Mouse (Mus musculus) megakaryocyte, adult 5-6 weeks (primary cell): ENCODE results near the gene 1700029I15Rik. TPM values are rescaled to one million over a fixed set of nuclear protein-coding genes. Genes with fewer than 3 reads are reported as not detected.

Source experiments
- ATAC-seq: 2 replicates; pipeline ENCODE4 v1.8.0; 2016; ENCODE audit warnings: mild to moderate bottlenecking, inconsistent platforms; ENCODE audit not compliant: poor library complexity, severe bottlenecking
- total RNA-seq, 2 experiments: library from RNA; stranded (forward) in 1 of 2; stranded (reverse) in 1 of 2; fragments of 153-499, 151-499 nt in 1 of 2; fragments of 221-1000, 200-1000 nt in 1 of 2; gene quantifications; 2 replicates each; pipeline versions ENCODE4 v1.2.3 to v1.2.4; 2015 to 2017

1700029I15Rik gene
- total RNA-seq, 2 experiments from 2014 or later = 3.1 to 3.5 TPM

DNA sequence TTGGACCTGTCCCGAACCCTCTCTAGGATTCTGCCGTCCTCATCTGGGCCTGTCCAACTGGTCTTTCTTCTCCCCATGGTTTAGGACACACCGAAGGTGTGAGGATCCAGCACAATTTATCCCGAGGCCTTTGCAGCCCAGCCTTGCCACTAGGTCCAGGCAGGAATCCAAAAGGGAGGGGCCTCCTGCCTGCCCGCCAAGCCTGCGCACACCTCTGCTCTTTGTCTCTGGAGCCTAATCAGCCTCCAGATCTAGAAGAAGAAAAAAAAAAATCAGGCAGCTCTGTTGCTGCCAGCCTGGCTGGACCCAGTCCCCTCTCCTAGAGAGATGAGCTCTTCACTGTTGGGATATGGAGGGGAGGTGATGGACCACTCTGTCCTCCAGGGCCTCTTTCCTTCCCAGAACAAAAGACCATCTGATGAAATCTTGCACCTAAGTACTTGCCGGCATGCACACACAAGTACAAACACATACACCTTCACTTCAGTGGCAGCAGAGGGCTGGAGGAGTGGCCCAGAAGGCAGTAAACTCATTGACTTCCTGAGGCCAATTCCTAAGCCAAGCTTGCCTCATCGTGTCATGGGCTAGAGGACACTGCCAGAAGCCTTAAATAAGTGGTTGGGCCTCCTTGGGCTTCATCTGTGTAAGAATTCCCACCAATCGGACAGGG, 9.4 kb upstream of the 1700029I15Rik start:
- no peak for ATAC-seq

DNA sequence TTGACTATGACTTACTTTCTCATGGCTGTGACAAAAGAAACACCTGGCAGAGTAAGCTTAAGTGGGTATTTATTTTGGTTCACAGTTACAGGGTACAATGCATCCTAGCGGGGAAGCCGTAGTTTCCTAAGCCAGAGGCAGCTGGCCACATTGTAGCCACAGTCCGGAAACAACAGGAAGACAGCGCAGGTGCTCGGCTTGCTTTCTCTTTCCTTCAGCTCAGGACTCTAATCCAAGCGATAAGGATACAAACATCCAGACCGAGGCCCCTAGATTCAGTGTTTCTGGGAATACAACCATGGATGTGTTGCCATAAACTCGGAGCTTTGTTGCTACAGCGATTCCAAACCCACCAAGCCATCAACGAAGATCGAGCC, 8.9 kb upstream of the 1700029I15Rik start:
- no peak for ATAC-seq

DNA sequence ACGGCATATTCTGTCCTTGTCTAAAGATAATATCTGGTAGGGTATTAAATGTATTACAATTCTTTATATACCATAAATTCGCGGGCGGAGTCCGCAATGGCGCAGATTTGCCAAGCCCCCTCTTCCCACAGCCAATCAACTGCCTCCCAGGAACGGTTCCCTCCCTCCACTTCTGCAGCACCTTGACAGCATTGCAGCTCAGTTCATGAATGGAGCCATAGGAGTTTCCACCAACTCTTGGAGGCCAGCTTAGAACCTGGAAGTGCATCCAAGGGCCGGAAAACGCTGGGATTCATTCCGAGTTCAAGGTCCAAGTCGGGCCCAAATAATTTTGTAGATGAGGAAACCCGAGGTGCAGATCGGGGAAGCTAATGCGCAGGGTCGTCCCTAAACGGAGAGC, 7.8 kb upstream of the 1700029I15Rik start, which contains the start of the genes Pex16 and Large2:
Gene Pex16, plus strand, starts transcription at position 163 of the 400 bp plus-strand sequence.
Gene Large2, minus strand, starts transcription at position 356 of the 400 bp plus-strand sequence.
- peak; percentile 34; the same call in 1 of the 2 replicates for ATAC-seq

DNA sequence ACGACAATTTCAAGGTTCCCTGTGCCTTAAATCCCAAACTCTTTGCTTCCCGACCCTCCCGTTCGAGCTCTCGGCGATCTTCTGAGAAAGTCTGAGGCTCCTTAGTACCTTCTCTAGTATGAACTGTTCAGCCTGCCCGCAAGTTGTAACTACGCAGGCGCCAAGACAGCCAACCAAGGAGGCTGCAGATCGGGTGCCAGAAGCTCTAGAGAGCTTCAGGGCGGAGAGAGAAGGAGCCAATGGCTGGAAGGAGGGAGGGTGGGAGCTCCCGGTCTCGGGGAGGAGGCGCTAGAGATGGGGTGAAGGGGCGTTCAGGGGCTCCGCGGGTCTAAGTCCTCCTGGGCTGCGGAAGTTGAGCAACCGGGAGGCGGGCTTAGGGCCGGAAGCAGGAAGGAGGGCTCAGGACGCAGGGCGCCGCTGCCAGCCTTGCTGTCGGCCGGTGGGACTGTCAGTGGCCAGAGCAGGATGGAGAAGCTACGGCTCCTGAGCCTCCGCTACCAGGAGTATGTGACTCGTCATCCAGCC, 7.2 kb upstream of the 1700029I15Rik start:
- peak; percentile 91 for ATAC-seq

DNA sequence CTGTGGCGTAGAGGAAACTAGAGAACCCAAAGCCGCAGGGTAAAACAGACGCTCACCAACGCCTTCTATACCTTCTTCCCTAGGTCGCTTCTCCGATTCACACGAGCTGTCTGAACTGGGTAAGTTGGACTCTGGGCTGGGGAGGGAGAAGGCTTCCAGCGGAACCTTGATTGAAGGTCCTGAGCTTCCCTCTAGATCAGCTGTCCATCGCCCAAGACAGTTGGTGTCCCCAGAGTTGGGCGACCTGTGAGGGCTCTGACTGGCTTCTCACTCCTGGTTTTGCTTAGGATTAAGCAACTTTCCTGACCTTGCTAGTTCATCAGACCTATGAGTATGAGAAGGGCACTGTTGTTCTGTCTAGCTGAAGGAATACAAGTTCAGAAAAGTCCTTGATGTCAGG, 6.5 kb upstream of the 1700029I15Rik start:
- ATAC-seq = no peak

DNA sequence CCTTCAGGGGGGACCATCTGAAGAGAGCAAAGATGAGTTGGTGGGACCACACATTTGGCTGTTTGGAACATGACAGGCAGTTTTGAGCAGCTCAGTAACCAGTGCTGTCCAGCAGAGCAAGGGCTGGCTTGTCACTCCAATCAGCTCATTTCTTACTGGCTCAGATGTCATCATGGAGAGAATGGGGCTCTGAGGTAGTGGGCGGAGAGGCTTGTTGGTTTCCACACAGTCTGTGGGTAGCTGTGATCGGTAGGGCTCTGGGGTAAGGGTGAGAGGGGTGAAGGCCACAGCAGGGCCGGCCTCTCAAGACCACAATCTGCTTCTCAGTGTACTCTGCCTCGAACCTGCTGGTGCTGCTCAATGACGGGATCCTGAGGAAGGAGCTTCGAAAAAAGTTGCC, 6.0 kb upstream of the 1700029I15Rik start:
- ATAC-seq = no peak

DNA sequence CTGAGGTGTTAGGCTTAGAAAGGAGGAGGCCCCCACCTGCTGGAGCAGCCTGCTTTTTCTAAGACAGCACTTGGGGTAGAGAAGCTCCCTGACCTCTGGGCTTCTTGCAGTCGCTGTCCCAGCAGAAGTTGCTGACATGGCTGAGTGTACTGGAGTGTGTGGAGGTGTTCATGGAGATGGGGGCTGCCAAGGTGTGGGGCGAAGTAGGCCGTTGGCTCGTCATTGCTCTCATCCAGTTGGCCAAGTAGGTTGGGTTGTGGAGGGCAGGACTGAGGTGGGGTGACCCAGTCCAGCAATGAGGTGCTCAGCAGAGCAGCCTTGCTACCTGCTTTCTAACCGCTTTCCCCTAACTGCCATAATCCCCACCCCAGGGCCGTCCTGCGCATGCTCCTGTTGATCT, 5.0 kb upstream of the 1700029I15Rik start:
- ATAC-seq = no peak

DNA sequence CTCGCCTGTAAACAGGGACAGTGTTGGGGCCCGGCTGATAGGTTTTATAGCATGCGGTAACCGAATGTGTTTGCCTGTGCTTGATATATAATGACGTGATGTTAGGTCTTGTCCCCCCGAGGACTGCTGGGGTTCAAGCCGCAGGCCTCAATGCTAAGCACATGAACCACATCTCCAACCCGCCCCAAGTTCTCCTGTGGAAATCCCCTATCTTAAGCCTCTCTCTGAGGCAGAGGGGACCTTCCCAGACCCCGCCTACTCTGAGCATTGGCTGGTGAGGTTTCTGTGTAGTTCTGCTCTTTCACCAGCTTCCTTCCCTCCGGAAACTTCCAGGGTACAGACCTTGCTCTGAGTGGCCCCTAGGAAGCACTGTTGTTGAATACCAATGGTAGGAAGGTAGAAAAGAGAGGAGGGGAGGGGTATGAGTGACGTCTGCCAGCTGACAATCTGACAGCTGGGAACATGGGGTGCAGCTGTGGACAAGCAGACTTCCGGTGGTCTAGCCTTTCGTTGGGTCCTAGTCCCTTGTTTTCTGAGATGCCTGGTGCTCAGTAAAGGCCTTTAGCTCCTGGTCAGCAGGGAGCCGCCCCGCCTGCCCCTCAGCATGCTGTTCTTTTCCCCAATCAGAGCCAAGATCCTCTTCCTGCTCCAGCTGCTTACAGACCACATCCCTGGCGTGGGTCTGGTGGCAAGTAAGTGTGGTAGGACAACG, 2.4 kb upstream of the 1700029I15Rik start:
- ATAC-seq = no peak

DNA sequence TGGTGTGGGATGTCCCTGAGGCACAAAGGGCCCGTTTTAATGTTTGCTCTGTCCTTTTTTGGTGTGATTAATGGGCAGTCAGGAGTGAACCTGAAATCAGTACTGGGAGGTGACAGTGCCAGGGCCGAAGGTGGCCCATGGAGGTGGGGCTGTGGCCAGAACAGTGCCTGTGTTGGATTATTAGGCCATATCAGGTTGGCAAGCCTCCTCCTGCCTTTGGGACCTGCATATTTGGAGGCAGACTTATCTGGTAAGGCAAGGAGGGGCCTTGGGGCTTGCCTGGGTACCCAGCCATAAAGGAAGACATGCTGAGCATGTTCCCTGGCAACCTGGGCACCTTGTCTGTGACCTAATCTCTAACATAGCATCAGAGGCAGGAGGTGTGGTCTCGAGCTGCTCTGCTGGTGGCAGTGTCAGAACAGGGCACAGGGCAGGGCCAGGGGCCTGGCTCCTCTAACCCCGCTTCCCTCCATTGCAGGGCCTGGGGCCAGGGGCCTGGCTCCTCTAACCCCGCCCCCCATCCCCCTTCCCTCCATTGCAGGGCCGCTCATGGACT, 1.8 kb upstream of the 1700029I15Rik start:
- no peak for ATAC-seq

DNA sequence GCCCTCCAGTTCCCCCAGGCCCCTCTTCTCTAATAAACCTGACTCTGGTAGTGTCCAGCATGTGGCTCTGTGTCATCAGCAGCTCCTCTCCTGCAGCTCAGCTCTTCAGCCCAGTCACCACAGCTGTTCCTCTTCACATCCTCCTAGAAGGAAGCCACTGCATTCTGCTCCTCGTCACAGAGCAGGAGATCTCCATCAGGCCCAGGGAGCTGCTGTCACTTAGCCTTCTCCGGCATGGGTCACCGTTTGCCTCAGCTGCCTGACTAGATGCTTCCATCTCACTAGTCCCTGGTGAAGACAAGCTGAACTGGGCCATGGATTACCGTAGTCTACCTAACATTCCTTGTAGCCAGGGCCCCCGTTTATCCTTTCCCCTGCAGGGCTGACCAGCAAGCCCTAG, 1.2 kb upstream of the 1700029I15Rik start:
- no peak for ATAC-seq

DNA sequence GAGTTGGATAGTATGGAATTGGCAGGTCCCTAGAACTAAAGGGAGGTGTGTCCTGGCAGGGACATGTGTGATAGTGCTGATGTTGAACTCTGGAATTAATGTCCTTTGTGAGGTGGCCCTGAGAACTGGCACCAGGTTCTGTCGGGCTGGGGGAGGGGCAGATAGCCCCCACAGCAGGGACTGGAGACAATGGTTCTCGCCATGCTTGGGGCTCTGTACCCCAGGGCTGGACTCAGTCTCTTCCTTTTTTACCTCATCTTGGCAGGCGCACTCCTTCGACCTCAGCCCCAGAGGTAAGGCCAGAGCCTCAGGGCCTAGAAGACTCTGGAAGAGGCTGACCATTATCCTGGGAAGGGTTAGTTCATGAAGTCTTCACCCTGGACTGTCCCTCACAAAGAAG, 421 bp downstream of the 1700029I15Rik start:
- ATAC-seq = no peak

DNA sequence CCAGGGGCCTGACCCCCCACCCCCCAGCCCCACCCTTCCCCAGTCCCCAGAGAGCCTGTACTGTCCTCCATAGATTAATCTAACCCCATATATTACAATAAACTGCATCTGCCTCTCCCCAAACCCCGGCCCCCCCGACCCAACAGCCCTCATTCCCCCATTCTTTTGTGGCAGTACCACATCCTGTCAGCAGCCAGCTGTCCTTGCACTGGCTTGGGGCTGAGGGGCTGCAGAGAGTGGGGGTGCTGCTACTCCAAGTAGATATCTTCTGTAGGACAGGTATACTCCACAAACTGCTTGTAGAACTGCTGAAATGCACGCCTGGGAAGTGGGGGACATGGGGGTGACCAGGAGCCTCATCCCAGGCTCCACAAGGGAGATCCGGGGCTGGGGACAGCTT, 1.8 kb downstream of the 1700029I15Rik start:
- no peak for ATAC-seq

DNA sequence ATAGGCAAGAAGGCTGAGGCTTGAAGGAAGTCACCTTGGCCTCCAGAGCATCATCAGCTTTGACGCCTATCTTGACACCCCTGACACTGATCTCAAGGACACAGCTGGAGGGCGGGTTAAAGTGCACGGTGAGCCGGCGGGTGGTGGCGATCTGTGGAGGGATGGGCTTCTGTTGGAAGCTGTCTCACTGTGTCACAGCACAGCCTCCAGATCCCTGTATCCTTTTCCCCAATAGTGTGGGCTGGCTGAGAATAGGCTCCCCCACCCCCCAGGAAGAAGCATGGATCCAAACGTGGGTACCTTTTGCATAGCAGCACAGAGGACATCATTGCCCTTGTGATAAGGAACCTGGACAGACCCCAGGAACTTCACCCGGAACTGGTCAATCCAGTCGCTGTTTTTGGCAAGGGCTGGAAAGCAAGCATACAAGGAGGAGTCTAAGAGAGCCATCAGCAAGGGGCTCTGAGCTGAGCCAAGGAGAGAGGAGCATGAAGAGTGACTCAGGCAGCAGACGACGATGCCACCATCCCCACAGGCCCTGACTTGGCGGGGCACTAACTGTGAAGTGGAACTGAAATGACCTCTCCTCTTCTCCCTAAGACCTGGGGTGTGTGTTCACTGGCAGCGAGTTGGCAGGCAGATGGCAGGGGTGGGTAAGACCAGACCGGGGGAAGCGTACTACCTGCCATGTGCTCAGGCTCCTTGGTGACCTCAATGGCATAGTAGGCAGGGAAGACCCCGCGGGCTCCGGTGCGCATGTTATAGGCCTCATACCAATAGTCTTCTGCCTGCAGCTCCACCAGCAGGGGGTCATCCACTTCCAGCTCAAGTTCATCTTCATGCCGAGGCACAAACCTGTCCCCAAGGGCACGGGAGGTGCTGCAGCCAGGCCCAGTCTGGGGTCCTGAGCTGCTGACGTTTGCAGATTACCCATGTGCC, 3.0 kb downstream of the 1700029I15Rik start:
- ATAC-seq = no peak

DNA sequence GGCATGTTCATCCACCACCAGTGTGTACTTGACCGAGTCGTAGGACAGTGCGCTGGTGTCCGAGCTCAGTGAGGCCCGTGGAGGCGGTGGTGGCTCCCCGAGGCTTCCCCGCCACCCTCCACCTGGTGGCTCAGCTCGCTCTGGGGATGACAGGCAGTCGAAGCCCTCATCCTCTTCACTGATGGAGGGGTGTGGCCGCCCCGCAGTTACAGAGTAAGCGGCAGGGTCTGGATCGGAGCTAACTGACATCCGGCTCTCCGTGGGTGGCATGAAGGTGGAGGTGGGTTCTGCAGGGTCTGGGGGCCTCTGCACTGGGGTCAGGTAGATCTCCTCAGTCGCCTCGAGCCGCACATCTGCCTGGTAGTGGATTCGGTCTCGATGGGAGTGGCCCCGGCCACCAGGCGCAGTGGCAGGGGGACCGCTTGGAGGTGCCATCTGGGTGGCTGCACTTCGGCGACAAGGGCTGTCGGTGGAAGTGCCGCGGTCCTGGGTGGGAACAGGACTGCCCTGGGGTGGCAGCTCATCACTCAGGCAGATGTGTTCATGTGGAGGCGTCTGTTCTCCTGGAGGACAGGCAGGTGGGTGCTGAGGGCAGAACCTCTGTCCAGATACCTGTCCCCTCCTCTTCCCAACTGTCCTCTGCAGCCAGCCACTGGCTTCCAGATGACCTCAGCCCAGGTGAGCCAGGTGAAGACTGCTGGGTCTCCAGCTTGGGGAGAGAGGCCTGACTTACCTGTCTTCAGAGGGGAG, 4.7 kb downstream of the 1700029I15Rik start:
- no peak for ATAC-seq

DNA sequence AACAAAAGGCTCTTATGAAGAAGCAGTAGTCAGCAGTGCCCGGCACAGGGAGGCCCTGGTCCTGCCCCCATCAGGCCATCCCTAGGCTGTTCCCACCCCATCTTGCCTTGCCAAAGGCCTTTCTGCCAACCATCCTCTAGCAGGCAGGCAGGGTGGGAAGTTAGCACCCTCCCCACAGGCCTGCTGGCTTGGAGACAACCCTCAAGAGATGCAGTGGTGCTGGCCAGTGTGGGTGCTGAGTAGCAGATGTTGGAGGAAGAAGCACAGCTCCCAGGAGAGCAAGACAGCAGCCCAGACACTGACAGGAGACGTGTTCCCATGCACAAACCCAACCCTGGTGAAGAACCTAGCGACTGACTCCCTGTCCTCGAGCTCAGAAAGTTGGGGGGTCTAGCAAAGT, 5.3 kb downstream of the 1700029I15Rik start:
- no peak for ATAC-seq

DNA sequence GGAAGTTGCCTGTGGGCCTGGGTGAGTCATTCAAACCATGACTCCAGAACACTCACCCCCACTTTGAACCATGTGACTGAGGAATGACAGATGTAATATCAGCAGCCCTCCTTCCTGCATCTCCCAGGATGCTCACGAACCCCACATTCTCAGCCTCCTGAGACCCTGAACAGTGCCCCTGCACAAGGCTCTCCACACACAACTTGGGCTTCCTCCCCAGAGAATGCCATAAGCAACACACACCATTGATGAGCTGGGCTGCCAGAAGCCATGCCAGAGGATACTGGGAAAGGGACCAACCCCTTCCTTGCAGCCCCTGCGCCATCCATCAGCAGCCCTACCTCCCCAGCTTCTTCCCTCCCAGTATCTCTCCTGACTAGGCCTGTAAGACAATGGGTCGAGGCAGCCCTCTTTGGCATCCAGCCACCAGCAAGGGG, 5.8 kb downstream of the 1700029I15Rik start:
- no peak for ATAC-seq

DNA sequence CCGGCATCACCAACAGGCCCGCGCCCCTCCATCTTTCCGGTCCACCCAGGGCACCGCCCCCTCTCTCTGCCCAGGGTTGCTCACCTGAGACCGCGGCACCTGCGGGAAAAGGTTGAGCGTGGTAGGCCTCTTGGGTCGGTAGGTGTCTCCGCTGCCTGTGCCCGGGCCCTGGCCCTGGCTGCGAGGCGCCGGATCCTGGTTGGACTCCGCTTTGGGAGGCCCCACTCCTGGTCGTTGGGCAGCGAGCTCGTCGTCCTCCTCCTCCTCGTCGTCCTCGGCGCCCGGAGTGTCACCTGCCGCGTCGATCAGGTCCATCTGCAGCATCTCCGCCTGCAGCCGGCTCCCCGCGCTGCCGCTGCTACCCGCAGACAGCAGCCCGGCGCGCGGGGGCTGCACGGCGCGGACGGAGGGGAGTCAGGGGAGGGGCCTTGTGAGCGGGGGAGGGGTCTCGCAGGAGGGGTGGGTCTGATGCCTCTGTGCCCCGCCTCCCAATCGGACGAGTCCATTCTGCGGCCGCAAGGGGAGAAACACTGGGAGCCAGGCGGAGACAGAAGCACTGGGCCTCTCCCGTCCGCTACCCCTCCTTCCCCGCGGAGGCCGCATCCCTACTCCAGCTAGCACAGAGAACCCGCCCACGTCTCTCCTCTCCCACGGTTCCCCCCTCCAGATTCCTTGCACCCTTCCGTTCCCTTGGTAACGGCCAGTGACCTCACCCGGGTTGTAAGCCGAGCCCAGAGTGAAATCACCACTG, 6.7 kb downstream of the 1700029I15Rik start:
- ATAC-seq = no peak

DNA sequence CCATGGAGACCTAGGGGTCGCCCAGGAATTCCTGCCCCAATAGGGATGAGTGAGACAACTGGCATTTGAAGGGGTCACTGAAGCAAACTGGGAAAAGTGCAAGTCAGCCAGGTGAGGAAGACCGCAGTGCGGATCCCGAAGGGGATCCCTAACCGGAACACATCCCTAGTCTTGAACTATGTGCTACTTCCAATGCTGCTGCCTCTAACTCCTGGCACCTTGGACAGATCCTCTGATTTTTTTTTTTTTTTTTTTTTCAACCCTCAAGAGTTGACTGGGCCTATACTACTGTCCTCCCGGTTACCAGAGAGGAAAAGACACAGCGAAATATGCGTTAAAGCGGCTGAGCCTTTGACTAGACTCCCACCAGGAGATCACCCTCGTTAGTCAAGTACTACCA, 7.3 kb downstream of the 1700029I15Rik start:
- no peak for ATAC-seq

DNA sequence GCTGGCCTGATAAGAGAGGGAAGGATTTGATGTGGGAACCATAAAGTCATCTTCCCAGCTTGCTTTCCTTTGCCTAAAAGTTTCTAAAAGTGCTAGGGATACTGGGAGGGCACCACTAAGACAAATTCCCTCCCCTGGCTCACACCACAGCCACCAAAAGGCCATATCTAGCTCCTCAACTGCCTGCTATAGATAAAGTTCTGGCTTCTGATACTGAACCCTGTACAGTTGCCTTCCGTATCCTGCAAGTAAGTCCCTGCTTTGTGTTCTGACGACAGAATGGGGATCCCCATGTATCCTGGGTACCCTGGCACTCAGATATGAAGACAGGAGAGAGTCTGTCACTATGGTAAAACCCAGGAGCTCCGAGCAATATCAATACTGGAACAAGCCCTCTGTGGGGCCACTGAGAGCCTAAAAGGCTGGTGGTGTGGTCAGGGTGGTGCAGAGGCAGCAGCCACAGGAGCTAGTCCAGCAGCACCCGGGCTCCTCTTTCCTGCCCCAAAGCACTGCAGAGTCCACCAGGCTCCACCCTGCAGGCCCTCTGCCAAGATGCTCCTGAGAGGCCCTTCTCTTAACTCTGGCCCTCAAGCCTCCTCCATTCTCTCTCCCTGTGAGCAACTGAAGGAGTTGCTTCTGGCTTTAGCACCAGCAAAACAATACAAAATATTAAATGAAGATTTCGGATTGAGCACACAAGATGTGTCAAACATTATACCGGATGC, 8.0 kb downstream of the 1700029I15Rik start:
- no peak for ATAC-seq
